Mouse (Mus musculus): ENCODE measurements around the gene Phb2.
A peak's percentile ranks its signal among the peaks of the same experiment; 100 is the strongest.

Gene Phb2

DNA sequence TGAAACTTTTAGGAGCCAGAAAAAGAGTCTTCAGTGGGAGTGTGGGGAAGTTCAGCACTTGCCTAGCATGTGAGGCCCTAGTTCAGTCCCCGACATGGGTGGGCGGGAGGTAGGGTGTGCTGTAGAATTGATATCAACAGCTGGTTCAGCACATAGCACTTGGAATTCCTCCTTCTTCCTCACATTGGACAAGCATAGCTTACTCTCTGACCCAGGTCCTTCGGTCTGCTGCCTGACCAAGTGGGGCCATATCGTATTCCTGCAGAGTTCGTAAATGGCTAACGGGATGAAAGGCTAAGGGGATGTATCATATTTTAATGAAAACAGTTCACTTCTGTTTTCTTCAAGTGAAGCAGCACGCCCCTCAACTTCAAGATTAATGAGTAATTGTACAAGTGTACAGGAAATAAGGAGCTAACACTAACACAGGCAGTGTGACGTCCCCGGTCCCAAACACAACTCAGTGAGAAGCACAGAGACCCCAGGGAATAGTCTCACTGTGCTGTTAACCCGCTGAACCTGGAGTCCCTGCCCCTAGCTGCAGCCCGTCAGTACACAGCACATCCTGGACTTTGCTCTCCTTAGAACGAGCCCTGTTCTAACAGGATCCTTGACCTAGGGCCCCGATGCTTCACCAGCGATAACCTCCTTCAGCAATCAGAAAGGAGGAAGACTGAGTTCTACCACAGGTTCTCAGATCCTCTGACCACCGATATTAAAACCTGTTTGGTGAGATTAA is 18.7 kb upstream of the Phb2 start:
- DNase-seq (ENCODE audit: low spot score): no peak

DNA sequence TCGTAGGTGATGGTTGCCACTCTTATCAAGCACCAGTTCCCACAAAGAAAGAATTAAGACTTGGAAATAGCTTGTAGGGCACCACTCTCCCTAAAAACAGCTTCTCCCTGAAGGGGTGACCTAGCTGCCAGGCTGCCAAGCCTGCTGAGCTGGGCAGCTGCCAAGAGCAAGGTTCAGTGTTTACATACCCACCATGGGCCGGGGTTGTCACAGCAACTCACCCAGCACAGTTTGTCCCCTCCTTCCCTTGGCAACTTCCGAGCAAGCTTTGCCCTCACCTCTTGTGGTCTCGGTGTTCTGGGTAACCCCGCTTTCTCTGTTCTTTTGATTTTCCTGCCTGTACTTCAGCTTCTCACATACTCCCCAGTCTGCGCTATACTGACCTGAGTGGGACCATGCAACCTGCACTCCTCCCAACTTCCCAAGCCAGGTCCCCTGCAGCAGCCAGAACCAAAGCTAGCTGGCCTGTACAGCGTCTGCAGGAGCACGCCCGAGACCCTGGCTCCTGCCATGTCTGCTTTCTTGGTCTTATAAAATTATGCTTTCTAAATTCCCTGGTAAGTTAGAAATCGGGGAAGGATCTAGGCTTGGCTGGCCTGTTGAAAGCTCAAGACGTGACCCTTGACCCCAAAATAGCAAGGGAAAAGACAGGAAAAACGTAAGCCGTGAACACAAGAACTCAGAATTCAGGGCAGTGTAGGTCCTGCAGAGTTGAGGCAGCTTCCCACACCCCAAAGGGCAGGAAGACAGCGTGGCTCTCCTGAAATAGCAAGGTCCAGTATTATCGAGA is 17.8 kb upstream of the Phb2 start:
- DNase-seq (ENCODE audit: low spot score): peak; percentile 52

- DNase-seq (ENCODE audit: low spot score): no peak
Measured at GRCm38 (mm10) chr6:124696441-124697150, 15.5 kb upstream of the Phb2 start.

- no peak for DNase-seq (ENCODE audit: low spot score)
Measured at GRCm38 (mm10) chr6:124698751-124699150, 13.4 kb upstream of the Phb2 start.

GRCm38 (mm10) chr6:124699366-124699765 is 12.8 kb upstream of the Phb2 start:
- DNase-seq (ENCODE audit: low spot score): no peak

DNA sequence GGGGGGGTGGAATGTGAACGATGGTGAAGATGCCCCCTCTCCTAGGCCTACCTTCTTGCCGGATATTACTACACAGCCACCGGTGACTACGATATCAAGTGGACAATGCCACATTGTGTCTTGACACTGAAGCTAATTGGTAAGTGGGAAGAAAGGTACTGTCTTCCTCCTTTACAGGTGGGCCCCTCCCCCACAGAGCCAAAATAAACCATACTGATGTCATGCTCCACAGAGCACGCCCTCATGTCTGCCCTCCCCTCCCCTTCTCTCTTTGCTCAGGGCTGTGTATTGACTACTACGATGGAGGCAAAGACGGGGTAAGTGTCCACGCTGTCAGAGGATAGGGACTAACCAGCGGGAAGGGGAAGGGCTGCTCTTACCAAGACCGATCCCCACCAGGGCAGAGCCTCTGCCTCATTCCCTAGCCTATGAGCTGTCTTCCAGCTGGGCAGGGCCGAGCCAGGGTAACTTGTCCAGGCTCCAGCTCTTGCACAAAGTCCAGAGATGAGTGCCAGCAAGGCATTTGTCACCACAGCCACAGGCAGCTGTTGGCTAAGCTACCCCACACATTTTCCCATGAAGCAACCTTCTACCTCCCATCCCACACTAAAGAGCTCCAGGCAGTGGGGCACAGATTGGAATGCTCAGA is 12.1 kb upstream of the Phb2 start:
- DNase-seq (ENCODE audit: low spot score): no peak

DNA sequence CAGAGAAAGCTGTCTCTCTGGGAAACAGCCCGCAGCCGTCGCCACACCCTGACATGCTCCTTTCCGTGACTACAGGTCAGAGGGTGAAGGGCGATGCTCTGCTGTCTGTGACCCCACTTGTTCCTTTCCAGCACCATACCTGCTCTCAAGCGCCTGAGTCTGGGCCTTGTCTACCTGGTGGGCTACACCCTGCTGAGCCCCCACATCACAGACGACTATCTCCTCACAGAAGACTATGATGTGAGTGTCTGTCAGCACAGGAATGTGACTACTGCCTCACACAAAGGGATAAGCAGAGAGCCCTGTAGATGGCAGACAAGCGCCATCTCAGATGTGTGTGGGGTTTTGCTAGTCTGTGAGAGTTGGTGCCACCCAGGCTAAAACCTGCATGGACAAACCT is 10.8 kb upstream of the Phb2 start:
- no peak for DNase-seq (ENCODE audit: low spot score)

DNA sequence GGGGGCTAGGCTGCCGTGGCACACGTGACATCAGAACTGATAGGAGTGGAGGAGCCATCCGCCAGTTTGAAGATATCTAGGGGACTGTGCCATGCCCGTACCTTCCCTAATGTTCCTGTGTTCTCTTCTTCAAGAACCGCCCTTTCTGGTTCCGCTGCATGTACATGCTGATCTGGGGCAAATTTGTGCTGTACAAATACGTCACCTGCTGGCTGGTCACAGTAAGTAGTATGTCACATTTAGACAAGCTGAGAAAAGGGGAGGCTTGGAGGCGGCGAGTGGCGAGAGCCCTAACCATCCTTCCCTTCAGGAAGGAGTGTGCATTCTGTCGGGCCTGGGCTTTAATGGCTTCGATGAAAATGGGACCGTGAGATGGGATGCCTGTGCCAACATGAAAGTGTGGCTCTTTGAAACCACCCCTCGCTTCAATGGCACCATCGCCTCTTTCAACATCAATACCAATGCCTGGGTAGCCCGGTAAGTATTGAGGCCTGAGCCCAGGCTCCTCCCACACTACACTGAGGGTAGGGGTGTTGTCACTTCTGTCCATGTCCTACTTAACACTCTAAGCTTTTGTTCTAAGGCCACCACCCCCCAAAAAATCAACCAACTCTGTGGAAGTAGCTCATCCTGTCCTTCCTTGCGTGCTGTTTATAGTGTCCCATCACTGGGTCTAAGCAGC is 9.9 kb upstream of the Phb2 start:
- DNase-seq (ENCODE audit: low spot score): no peak

- DNase-seq (ENCODE audit: low spot score): peak; percentile 83
Measured at GRCm38 (mm10) chr6:124702784-124703103, 9.4 kb upstream of the Phb2 start.

- DNase-seq (ENCODE audit: low spot score): no peak
Measured at GRCm38 (mm10) chr6:124703789-124704188, 8.3 kb upstream of the Phb2 start.

DNA sequence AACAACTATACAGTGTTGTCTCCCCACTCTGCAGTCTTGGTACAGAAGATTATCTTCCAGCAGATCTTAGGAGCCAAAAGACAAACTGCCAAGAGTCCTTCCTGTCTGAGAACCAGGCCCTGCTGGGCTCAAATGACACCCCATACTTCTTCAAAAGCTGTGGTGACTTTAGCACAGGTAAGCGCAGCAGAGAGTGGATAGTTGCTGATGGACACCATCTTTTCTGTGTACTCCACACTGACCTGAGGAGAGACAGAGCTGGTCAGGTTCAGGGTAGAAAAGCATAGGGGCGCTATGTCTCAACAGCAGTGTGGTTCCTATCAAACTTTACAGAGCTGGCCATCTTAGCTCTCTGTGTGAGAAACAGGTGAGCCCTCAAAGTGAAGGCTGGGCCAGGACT is 7.7 kb upstream of the Phb2 start:
- DNase-seq (ENCODE audit: low spot score): no peak

DNA sequence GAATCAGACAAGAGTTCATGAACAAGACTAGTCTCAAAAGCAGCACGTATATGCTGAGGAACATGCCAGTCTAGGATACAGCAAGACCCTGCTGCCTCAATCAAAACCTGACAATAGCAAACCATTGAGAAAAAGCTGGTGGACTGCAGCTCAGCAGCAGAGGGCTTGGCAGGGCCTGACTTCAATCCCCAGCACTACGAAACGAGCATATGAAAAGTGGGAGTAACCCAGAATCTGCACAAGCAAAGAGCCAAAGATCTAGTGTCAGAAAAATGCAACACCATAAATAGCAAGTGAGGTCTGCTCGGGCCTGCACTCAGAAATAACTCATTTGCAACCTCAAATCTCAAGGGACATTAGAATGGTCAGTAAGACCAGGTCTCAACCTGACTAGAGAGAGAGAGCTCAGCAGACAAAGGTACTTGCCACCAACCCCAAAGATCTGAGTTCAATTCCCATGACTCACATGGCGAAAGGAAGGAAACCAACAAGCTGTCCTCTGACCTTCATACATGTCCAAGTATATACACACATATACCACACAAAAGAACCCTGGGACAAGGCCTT is 6.0 kb upstream of the Phb2 start:
- no peak for DNase-seq (ENCODE audit: low spot score)

GRCm38 (mm10) chr6:124708289-124708889 is 3.7 kb upstream of the Phb2 start:
- no peak for DNase-seq (ENCODE audit: low spot score)

DNA sequence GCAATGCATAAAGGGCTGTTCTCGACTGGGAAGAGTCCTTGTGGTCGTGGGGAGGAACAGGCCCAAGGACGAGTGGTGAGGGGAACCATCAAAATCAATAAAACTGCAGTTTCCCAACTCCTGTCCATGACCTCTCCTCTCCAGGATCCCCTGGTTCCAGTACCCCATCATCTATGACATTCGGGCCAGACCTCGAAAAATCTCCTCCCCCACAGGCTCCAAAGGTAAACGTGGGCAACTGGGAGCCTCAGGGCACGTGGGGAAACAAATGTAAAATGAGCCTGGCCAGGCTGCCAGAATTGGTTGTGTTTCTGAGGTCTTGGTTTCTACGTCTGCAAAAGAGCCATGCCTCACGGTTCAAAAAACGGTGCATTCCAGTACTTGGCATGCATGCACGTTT is 782 bp downstream of the Phb2 start:
- no peak for DNase-seq (ENCODE audit: low spot score)

DNA sequence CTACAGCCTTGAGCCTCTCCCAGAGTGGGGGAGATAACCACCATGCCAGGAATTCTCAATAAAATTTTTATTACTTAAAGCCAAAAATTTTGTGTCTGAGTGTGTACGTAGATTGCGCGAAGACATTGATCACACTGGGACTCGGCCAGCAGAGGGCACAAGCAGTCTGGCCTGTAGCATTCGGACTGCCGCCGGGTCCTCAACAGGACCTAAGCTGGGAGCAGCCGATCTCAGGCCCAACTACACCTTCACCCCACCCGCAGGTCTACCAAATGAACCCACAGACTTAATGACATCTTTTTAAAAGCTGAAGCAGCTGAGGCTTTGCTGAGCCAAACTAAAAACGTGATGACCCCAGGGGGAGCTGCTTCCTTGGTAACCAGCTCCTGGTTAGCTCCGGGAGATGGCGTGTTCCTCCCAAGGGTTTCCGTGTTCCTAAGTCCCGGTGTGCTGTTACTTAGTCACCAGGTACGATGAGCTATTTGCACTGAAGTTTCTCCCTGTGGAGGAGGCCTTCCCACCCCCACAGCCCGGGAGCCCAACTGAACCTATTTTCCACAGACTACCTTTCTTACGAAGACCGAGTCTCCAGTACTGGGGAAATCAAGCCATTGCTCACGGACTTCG is 4.8 kb downstream of the Phb2 start:
- peak; percentile 68 for DNase-seq (ENCODE audit: low spot score)

DNA sequence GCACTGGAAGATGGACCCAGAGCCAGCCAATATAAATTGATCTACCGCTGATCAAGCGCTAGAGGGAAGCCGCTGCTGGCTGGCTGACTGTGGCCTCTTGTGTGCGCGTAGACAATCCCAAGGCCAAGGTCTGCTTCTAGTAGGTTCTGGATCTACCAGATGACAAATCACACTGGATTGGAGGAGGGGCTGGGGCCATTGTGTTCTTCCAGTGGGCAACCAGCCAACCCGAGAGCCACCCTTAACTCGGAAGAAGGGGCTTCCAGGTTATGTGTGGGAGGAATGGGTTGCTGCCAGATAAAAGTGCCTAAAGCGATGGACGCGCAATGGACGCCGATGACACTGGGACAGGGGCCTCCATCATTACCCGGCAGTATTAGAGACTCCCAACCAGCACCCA is 5.8 kb downstream of the Phb2 start:
- DNase-seq (ENCODE audit: low spot score): peak; percentile 70

DNA sequence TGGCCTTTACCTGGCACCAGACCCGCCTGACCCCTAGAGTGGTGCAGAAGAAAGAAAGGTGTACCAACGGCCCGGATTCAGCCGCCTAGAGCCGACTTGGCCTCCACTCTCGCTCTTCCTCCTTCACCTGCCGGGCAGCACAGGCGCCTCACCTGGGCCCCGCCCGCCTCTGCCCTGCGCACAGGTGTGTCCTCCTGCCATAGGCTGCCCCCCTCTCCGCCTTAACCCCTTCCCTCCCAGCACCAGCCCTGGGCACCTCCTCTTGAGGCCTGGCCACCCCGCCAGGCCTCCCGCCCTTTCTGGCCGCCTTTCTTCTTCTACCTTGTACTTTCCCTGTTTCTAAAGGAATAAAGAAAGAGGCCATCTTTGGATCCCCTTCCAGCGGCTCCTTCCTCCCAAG is 6.6 kb downstream of the Phb2 start:
- no peak for DNase-seq (ENCODE audit: low spot score)

DNA sequence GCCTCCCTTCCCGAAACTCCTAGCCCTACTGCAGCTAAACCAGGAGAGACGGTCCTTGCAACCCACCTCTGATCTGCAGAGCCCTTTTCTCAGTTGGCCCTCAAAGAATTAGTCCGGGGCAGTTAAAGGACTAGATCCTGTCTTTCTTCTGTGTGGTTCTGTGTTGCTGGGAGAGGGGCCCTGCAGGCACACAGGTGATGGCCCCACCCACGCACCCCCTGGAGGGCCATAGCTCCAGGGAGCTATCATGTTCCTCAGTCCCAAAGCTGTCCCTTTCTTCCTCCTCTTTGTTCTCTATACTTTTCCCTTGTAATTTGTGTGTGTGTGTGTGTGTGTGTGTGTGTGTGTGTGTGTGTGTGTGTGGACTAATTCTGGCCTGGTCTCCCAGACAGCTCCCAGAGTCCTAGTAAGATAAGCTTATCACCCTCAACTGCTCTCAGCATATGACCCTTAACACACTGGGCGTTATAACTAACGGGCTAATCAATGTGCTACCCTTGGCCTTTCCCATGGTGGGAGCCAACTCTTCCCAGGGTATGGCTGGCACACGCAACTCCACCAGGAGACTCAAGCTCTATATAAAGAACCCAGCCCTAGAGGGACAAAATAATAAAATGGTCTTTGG is 7.3 kb downstream of the Phb2 start:
- DNase-seq (ENCODE audit: low spot score): no peak

- DNase-seq (ENCODE audit: low spot score): no peak
Measured at GRCm38 (mm10) chr6:124720904-124721303, 8.8 kb downstream of the Phb2 start.

GRCm38 (mm10) chr6:124722876-124723473 is 10.8 kb downstream of the Phb2 start:
- no peak for DNase-seq (ENCODE audit: low spot score)

All from testis, postnatal 10 days (tissue).